Mouse (Mus musculus) stomach, postnatal 0 days (tissue): ENCODE measurements at regions not wholly inside any gene's neighbourhood (a gene's known extent, or its start where the extent isn't known, plus 50 kb on each side); places are given as distances from the start of the nearest gene placed in this dataset.

Source experiments
- CTCF ChIP-seq: IDR thresholded peaks from 2 replicates; pipeline ENCODE4 v1.5.1; 2016; ENCODE audit warnings: antibody characterized with exemption, low read depth, mild to moderate bottlenecking, moderate library complexity
- EP300 ChIP-seq: optimal IDR thresholded peaks from 2 replicates; pipeline ENCODE3; 2016; ENCODE audit warnings: antibody characterized with exemption

GRCm38 (mm10) chr10:17038259-17039043, 684.6 kb upstream of the Cited2 start:
- TF ChIP-seq CTCF (no peak), EP300 (no peak)
